Mouse (Mus musculus): Measurements from ENCODE around the gene Gm17027.
A peak's percentile ranks its signal among the peaks of the same experiment; 100 is the strongest.
"Not testable (repeated sequence)": the region's sequence is repeated elsewhere in the genome, so short reads cannot be mapped to it uniquely, and the experiment has no call there.

Gm17027 gene

GRCm38 (mm10) chr14:42162522-42162921 lies at the start of gene Gm17027:
Gene Gm17027, minus strand, starts transcription at chr14:42162622.
- not testable (repeated sequence) for DNase-seq (ENCODE audit: low spot score)

GRCm38 (mm10) chr14:42190691-42191090 lies 28.3 kb upstream of the Gm17027 start, which contains the start of gene Gm3573:
Gene Gm3573, minus strand, starts transcription at chr14:42190791.
- DNase-seq (ENCODE audit: low spot score): not testable (repeated sequence)

- peak; percentile 43 for DNase-seq (ENCODE audit: low spot score)
Observed at GRCm38 (mm10) chr14:42183936-42184335, 21.5 kb upstream of the Gm17027 start.

- peak; percentile 44 for DNase-seq (ENCODE audit: low spot score)
Observed at GRCm38 (mm10) chr14:42134571-42134970, 27.9 kb downstream of the Gm17027 start.

- peak; percentile 40 for DNase-seq (ENCODE audit: low spot score)
Observed at GRCm38 (mm10) chr14:42133806-42134205, 28.6 kb downstream of the Gm17027 start.

- DNase-seq (ENCODE audit: low spot score): not testable (repeated sequence)
Observed at GRCm38 (mm10) chr14:42117269-42117668, 45.2 kb downstream of the Gm17027 start, which contains the start of gene Gm7951. Gene Gm7951, minus strand, starts transcription at chr14:42117369.
